Mouse (Mus musculus) CD4-positive, CD25-positive, alpha-beta regulatory T cell, adult 4 months (primary cell): ENCODE results near the gene Rasal3. TPM values are rescaled to one million over a fixed set of nuclear protein-coding genes. Genes with fewer than 3 reads are reported as not detected.

Source experiments
- ATAC-seq: one replicate; pipeline ENCODE4 v1.8.0; 2017
- polyA plus RNA-seq, 2 experiments: library from polyadenylated mRNA; unstranded; fragments of 100-300 nt; shearing (Covaris generic); gene quantifications; one replicate each; pipeline ENCODE4 v1.2.1; 2017

Rasal3 gene
- polyA plus RNA-seq, 2 experiments from 2014 or later, result 91.5 to 117 TPM

DNA sequence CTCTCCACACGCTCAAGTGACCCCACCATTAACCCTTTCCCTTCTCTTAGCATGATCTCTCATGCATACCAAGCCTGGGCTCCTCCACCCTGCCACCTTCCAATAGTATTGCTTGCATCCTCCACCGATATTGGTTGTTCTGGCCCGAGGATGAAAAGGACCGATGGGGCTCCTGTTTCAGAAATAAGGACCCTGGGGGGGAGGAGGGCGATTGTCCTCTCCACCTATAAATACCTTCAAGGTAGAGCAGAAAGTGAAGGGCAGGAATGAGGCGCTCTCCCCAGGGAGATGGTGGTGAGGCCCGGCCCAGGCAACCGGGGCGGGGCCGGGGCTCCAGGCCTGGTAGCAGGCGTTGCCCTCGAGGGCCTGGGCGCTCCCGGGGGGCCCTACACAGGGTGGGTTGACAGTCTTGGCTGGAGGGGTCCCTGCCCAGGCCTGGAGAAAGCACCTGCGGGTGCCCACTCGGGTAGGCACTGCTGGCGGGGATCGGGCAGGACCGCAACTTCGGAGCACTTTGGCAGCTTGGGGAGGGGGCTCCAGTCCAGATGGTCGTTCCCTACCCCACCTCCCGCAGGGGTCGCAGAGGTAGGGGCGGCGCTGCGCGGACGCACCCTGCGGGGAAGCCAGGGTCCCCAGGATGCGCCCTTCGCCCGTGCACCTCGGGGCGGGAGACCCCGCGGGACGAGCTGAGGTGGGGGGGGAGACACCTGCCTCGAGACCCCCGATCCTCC lies 14.8 kb downstream of the Rasal3 start:
- ATAC-seq, result peak; percentile 16

DNA sequence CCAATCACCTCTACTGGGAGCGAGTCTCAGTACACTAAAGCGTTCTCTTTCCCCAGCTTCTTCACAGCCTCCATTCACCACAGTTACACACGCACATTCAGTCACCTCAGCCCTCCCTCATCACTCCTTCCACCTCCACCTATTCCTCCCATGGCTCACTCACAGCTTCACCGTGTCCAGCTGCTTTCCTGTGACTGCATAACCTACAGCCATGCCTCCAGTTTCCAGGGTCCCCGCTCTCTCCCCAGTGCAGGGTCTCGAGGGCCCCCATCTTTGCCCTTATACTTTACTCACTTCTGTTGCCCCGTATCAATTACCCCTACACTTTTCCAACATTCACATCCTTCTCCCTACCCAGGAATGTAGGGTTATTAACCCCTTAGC lies 15.4 kb downstream of the Rasal3 start:
- no peak for ATAC-seq

DNA sequence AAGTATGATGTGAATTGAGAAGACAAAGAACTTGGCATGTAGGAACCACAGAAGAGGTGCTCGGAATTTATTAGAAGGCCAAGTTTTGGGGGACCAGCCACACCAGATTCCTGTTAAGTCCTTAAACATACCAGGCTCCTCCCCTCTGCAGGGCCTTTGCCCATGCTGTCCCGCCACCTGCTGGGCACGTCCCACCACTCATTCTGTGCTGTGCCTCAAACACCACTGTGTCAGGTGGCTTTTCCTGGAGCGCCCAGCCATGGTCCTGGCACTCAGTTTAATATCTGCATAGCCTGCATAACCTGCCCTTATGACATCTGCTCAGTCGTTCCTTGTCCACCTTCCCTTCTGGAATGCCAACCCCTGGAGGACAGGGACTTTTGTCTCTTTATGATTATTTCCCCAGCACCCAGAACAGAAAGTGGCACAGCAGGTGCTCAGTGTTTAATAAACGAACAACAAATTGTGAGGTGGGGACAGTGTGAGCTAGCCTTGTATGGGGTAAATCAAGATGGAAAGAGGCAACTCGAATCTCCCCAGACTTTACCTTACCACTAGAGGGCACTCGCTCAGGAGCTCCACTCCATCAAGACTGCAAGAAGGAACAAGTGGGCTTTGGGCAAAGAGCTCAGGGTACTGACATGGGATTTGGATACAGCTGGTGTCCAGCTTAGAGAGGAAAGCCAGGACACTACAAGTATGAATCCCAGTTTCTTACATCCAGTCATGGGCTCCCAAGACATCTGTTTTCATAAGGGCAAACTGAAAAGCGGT lies 16.5 kb downstream of the Rasal3 start:
- ATAC-seq, result peak; percentile 33

DNA sequence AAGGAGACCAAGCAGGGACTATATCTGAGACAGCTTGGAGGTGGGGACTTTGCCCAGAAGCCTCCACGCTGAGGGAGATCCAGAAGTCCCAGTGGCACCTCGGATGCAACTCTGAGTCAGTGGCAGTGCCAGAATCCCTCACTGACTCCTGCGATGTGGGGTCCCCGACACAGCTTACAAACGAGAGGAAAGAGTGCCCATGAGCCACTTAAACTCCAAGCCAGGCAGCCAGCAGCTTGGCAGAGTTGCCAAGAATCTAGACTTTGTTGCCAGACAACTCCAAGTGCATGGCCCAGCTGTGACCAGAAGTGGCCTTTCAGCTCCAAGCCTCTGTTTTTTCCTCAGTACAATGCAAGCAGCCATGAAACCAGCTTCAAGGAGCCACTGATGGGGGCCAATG lies 19.7 kb downstream of the Rasal3 start:
- no peak for ATAC-seq

DNA sequence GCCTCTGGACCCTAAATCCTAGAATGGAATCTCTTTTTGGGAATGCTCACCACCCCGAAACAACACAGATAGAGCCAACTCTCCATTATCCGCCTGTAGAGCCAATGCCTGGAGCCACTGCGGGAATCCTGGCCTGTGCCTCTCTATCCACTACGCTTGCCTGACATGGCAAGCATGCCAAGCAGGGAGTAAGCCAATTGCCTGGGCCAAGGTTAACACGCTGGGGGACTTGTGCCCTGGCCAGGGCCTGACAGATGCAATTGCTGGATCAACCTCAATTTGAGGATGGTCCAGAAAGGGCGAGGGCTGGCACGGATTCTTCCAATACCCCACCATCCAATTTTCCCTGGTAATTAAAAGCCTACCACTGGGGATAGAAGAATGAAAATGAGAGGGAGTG lies 20.8 kb downstream of the Rasal3 start:
- no peak for ATAC-seq

DNA sequence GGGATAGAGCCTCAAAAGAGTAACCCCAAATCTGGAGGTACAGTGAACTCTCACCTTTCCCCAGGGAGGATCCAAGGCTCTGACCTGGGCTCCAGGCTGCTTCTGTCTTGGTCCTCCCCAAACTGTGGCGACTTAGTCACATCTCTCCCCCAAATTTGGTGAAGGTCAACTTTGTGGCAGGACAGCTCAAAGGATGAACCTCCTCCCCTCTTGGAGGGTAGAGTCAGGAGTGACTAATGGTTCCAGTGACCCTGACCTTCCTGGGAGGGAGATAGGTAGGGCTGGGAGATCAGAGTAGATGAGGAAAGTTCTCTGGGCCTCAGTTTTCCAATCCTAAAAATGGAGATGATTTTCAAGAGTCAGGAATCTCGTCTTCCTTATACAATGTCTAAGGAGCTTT lies 24.6 kb downstream of the Rasal3 start:
- ATAC-seq, result no peak

DNA sequence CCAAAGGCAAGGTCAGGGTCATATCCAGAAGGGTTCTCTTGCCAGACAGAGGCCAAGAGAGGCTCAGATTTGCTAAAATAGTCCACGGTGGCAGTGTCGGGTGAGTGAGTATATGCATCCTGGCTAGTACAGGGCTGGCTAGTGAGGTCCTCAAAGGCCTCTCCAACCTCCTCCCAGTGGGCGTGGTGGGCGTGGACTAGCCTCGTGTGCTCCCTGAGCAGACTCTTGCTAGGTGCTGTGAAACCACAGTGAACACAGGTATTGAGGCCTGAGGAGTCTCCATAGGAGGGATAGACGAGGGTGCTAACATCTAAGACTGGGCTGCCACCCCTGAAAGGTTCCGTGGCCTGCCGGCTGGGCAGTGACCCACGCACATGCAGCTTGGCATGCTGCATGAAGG lies 26.2 kb downstream of the Rasal3 start:
- ATAC-seq, result no peak

DNA sequence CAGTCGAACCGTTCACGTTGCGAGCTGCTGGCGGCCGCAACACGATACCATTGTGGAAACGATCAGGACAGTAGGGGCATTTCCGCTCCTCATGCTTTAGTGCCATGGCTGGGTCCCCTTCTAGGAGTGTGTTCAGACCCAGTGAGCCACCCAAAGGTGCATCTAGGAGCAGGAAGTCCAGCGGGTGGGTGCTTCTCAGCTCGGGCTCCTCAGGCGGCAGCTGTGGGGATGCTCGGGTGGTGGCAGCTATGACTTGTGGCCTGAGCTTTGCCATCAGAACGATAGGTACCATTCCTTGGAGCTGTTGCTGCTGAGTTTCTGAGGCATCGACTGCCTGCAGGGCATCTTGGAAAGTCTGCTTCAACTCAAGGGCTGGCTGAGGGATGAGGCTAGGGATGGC lies 26.9 kb downstream of the Rasal3 start:
- ATAC-seq, result no peak

DNA sequence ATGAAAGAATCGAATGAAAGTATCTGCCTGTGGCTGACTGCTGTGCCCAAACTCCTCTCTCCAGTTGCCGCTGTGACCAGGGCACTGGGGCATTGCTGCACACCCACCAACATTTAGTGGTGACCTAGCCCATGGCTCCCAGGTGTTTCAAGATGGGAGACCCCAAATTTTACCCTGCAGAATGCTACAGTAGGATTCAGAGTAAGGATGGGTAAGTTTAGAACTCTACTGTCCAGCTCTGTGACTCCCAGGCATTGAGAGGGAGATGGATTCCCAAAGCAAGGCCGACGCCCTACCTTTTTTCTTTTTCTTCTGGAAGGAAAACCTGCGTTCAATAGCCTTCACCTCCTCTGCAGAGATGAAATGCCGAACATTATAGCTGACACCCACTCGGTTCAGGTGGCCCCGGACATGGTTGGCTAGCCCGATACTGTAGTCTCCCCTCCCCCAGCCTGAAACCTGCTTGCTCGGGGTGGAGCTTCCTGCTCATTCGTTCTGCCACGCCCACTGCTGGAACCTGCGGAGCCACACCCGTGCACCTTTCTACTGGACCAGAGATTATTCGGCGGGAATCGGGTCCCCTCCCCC lies 34.3 kb downstream of the Rasal3 start:
- peak; percentile 68 for ATAC-seq

DNA sequence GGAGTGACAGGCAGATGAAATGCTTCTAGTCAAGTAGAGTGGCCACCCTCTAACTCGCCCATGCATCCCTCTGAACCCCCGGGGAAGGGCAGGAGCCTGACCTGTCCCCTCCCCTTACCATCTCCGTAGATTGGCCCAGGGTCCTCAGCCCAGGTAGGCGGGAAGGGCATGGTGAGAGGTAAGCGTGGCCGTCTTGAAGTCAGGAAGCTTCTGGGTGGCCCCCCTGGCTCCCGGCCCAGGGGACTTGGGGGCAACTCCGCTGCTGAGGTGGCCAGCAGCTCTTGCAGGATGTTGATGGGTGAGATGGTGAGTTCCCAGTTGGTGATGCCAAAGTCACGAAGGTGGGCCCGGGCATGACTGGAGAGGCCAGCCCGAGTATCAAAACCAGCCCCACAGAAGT lies 35.7 kb downstream of the Rasal3 start:
- ATAC-seq, result no peak

DNA sequence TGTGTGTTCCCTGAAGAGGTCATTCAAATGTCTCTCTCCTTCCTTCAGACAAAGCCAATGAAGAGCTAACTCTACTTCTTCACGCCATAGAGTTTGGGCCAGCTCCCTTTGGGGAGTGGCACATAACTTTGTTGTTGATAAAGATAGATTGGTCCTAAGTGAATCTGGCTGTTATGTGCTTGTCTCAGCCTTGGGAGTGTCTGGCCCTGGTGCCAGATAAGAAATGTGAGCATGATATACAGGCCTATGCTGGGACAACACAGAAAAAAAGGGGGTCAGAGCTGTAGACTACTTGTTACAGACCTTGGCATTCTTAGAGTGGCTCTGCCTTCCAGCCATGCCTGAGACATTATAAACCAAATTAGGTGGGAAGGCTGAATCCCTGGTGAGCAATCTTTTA lies 38.1 kb downstream of the Rasal3 start:
- ATAC-seq, result no peak

DNA sequence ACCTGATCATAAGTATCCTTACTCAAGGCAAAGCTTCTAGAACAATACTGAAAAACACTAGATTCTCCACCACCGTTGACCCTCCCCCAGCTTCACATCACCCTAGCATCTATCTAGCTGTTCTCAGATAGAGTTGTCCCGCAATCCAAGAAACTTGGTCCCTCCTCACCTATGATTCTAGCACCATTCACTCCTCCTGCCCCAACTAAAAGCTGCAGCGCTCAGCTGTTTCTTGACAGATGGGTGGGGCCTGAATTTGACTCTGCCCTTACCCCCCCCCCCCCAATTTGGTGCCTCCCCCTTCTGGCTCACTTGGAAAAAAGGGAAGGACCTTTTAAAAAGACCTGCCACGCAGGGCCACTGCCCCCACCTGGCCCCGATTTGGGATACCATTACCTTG lies 38.5 kb downstream of the Rasal3 start:
- no peak for ATAC-seq

DNA sequence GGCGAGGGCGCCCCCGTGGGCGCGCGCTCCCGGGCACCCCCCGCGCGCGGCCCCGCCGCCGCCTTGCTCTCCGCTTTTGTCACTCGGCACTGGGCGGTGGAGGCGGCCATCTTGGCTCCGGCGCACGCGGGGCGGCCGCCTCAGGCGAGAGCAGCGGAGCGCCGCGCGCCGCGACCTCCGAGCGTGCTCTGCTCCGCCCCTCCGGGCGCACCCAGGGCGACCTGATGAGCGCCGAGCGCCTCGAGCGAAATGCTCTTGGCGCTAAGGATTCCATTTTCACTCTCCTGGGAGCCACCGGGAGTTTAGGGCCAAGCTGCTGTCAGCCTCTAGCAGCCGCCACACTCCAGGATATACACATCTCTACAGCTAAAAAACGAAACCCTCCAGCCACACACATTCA lies 39.1 kb downstream of the Rasal3 start:
- peak; percentile 94 for ATAC-seq

DNA sequence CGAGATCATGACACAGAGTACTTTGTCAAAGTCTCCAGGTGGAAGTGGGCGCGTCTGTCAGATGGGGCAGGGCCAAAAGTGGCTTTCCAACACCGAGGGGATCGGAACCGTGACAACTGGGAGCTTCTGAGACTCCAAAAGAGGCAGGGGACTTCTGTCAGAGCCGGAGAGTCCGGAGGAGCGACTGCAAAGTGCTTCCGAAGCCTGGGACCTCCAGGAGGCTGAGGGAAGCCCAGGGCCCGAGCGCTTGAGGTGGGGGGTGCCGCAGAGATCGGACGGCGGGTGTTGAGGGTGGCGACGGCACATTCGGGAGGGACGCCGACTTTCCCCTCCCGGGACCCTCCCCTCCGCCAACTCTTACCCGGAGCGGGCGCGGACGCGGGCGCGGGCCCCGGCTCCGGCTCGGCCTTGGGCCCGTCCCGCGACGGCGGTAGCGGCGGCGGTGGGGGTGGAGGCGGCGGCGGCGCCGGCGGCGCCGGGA lies 39.5 kb downstream of the Rasal3 start:
- peak; percentile 23 for ATAC-seq

DNA sequence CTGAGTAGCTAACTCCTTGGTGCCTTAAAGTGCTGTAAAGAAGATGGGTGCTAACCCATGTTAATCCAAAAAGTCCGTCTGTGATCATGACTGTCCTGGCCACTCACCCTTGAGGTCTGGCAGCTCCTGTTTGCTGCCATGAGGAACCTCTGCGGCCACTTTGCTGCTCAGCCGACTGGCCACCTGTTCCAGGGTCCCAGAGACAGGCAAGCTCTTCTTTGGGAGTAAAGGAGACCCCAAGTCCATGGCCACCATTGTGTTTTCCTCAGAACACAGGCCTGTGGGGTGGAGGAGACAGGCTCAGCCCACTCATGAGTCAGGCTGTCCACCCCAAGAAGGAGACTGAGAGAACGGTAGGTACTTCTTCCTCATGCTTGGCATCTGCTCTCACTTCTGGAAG lies 40.7 kb downstream of the Rasal3 start:
- ATAC-seq, result no peak

DNA sequence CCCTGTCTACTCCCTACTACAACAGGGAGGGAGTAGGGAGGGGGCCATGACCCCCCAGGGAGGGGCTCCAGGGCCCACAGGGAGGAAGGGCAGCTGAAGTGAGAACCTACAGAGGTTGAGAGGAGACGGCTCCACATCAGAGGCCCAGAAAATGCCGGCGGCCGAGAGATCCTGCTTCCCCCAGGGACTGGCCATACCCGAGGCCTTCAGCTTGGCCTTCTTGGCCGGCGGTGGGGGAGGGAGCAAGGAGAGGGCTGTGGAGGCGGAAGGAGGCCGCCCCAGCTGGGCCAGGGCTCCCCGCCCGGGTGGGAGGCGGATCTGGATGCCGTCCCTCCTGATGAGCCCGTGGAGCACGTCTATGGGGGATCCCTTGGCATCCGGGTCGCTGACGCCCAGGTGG lies 43.5 kb downstream of the Rasal3 start:
- ATAC-seq, result no peak

DNA sequence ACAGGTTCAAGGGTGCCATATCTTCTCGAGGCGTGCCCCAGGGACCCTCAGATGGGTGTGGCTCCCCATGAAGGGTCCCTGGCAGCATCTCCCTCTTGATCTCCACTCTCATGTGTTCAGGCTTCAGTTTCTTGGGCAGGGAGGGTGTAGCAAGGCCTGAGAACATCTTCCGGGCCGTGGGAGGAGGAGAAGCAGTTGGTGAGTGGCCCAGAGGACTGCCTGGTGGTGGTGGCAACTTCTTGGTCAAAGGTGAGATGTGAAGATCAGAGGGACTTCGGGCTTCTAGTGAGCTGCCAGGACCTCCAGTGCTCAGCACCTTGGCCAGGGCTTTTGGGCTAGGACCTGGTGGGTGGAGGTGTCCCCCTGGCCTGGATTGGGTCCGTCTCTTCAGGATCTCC lies 44.4 kb downstream of the Rasal3 start:
- ATAC-seq, result no peak

DNA sequence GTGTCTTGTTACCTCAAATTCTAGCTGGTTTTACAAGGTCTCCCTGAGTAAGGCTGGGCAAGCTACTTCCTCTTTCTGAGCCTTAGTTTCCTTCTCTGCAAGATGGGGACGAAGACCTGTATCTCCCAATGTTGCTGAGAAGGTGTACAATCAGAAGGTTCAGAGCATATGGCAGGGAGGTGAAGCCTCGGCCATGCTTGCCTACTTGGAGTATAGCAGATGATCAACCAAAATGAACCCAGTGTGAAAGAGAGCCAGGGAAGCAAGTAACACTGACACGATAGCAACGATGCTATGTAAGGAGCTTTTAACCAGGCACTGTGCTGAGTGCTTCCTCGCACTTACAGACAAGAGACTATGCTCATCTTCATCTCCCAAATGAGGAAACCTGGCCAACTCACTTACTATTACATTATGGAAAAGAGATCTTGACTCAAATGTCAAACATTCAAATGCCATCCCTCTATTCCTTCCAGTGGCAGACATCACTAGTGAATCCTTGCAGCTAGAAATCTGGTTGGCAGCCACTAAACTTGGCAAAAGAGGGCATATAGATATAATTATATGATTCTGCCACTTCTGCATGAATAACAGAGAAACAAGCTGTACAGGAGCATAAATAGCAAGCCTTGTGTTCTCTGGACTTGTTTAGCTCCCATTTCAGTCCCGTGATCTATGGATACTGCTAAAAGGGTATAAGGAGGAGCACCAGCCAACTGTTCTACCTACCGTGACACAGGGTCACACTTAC lies 45.0 kb downstream of the Rasal3 start:
- no peak for ATAC-seq

DNA sequence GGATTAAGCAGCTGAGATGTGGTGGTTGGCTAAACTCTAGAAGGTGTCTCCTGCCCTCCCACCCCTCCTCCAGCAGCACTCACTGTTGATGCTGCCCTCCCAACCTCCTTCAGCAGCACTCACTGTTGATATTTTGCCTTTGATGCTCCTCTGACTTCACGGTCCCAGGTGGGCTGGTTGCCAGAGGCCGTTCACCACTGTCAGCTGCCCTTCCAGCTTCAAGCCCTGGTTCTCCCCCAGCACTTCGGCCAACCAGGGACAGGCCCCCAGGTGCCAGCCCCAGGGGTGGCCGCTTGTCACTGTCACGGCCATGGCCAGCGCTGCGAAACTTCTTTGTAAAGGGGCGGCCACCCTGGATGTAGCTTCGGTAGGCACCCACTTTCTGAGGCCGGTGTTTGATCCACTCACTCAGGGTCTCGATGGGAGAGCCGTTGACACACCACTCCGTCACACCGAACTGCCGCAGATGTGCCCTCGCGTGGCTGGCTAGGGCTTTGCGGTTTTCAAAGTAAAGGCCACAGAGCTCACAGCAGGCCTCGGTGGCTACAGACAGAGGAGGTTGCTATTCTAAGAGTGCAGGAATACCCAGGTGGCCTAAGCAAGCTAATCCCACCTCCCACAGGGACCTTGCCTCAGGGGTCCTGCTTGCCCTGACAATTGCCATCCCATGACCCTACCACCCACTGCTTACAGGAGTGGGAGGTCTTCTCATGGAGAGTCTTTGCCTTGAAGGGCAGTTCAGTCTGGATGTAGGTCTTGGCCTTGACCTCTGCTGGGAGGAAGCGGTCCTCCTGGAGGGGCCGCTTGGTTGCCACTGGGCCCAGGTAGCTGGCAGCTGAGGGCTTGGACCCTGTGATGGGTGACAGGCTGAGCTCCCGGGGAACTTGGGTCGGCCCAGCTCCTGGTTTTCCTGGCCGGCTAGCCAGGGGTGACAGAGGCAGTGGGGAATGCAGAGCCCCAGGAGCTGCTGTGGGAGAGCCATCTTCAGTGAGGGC lies 46.3 kb downstream of the Rasal3 start:
- ATAC-seq, result no peak

DNA sequence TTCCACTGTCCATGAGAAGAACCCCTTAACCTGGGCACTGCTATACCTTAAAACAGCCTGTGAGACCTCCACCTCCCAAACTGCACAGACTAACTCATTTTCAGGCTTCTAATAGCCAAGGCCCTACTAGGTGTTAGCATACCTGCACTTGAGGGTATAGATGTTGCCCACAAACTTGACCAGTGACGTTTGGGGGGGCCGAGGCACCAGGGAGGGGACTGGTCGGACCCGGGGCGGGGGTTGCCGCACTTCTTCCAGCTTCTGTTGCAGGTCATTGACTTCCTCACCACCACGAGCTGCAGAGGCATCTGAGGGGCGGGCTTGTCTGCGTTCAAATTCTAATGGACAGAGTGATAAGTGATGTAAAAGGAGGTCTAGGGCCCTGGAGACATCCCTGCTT lies 47.1 kb downstream of the Rasal3 start:
- no peak for ATAC-seq

DNA sequence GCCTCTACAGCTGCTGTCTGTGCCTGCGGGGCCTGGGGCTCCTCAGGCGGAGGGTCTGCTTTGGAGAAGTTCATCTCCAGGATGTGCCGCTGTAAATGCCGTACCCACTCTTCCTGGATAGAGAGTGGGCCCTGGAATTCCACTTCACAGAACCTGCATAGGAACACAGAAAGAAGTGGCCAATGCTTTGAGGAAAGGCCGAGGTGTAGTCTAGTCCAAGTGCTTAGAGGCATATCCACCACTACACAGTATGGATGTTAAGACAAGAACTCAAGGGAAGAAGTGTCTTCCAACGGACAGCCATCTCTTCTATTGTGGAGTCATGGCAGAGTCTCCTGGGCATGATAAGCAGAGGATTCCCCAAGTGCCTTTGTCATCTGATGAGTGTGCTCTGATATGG lies 48.4 kb downstream of the Rasal3 start:
- no peak for ATAC-seq

DNA sequence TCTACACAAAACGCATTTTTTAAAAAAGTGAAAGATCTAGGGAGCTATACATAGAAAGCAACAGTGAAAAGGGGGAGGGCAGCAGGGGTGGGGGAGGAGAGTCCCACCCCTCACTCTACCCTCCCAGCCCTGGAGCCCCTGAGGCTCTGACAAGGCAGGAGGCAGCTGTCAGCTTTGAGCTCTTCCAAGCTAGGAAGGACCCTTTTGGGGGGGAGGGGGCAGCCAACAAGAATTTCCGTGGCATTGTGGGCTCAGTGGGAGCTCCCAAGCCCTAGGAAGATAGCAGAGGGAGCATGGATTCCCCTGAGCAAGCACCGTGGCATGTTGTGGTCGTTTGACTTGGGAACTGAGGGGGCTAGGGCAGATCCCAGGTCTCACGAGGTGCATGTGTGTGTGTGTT lies 49.2 kb downstream of the Rasal3 start:
- no peak for ATAC-seq
